Mouse (Mus musculus) forebrain, embryonic 13.5 days (tissue): ENCODE data around the gene Gm10840. TPM values are rescaled to one million over a fixed set of nuclear protein-coding genes. Genes with fewer than 3 reads are reported as not detected.

Experiments used
- polyA plus RNA-seq: library from polyadenylated mRNA; unstranded; fragments of >200 nt; fragmentation: Nextera tagmentation; extraction: Ambion mirVana; gene quantifications from 2 replicates; pipeline ENCODE4 v1.2.1, GENCODE M21; 2015

Gene Gm10840
- polyA plus RNA-seq, 1 experiment from 2014 or later, result not detected

Other genes starting within 250 kb of the Gm10840 start
- 17.2 and 21.4 TPM in 2 replicates for gene Cyb561, start 207.5 kb upstream of the Gm10840 start, polyA plus RNA-seq
- gene Ace, start 192.9 kb upstream of the Gm10840 start, polyA plus RNA-seq, result 0.57 and 0.97 TPM in 2 replicates
- not detected in 2 replicates for gene Ace3, start 166.2 kb upstream of the Gm10840 start, polyA plus RNA-seq
- 0.40 and 0.54 TPM in 2 replicates for gene Kcnh6, start 152.7 kb upstream of the Gm10840 start, polyA plus RNA-seq
- 82.1 and 99.4 TPM in 2 replicates for gene Dcaf7, start 124.0 kb upstream of the Gm10840 start, polyA plus RNA-seq
- 8.9 and 9.6 TPM in 2 replicates for gene Taco1, start 94.8 kb upstream of the Gm10840 start, polyA plus RNA-seq
- 9.5 and 11.9 TPM in 2 replicates for gene Map3k3, start 76.2 kb upstream of the Gm10840 start, polyA plus RNA-seq
- 253 and 279 TPM in 2 replicates for gene Limd2, start within 50 bp of the Gm10840 start, polyA plus RNA-seq
- gene Strada, start 41.3 kb downstream of the Gm10840 start, polyA plus RNA-seq, result 33.4 and 33.5 TPM in 2 replicates
- 78.6 and 83.9 TPM in 2 replicates for gene Ccdc47, start 55.5 kb downstream of the Gm10840 start, polyA plus RNA-seq
- 93.0 and 102 TPM in 2 replicates for gene Ddx42, start 56.1 kb downstream of the Gm10840 start, polyA plus RNA-seq
- 46.4 and 52.7 TPM in 2 replicates for gene Ftsj3, start 95.2 kb downstream of the Gm10840 start, polyA plus RNA-seq
- 322 and 348 TPM in 2 replicates for gene Psmc5, start 95.3 kb downstream of the Gm10840 start, polyA plus RNA-seq
- 14.2 and 14.3 TPM in 2 replicates for gene Smarcd2, start 112.1 kb downstream of the Gm10840 start, polyA plus RNA-seq
- gene Tcam1, start 115.8 kb downstream of the Gm10840 start, polyA plus RNA-seq, result 0.10 and 0.14 TPM in 2 replicates
- not detected in 2 replicates for gene Gh, start 141.0 kb downstream of the Gm10840 start, polyA plus RNA-seq
- gene Cd79b, start 153.9 kb downstream of the Gm10840 start, polyA plus RNA-seq, result 0.27 and 0.49 TPM in 2 replicates
- 0.04 TPM in 1 of 2 replicates, not detected in the other for gene Scn4a, start 192.4 kb downstream of the Gm10840 start, polyA plus RNA-seq
- gene Prr29, start 204.6 kb downstream of the Gm10840 start, polyA plus RNA-seq, result not detected in 2 replicates
- 10.3 and 11.6 TPM in 2 replicates for gene Icam2, start 227.2 kb downstream of the Gm10840 start, polyA plus RNA-seq